Mouse (Mus musculus) urinary bladder, postnatal 25 days (tissue): Measurements from ENCODE around the gene Pik3c2b.

Experiments
- DNase-seq: peaks from one replicate; pipeline ENCODE4 v3.0.0; 2022; ENCODE audit warnings: low spot score

The Pik3c2b gene

GRCm38 (mm10) chr1:133134881-133135280, 89.4 kb downstream of the Pik3c2b start:
- no peak for DNase-seq

- no peak for DNase-seq
These were observed 90.3 kb downstream of the Pik3c2b start for GRCm38 (mm10) chr1:133135808-133136207.

GRCm38 (mm10) chr1:133138401-133138800, 92.9 kb downstream of the Pik3c2b start:
- DNase-seq = no peak

- DNase-seq = peak; percentile 50
These were observed 100.8 kb downstream of the Pik3c2b start for GRCm38 (mm10) chr1:133146014-133147009.

GRCm38 (mm10) chr1:133147324-133147723, 101.9 kb downstream of the Pik3c2b start:
- DNase-seq = no peak

- DNase-seq = no peak
These were observed 102.7 kb downstream of the Pik3c2b start for GRCm38 (mm10) chr1:133148122-133148521.

- no peak for DNase-seq
These were observed 105.1 kb downstream of the Pik3c2b start for GRCm38 (mm10) chr1:133150556-133150955.

GRCm38 (mm10) chr1:133152213-133152612, 106.7 kb downstream of the Pik3c2b start:
- no peak for DNase-seq

GRCm38 (mm10) chr1:133155270-133155669, 109.8 kb downstream of the Pik3c2b start:
- no peak for DNase-seq
